Mouse (Mus musculus) retina, postnatal 7 days (tissue): ENCODE data around the gene Prkch.
A peak's percentile ranks its signal among the peaks of the same experiment; 100 is the strongest.

Experiments
- DNase-seq: peaks from one replicate; pipeline ENCODE4 v3.0.0-alpha.2; 2012; ENCODE audit warnings: low read depth, low spot score

Prkch gene

GRCm38 (mm10) chr12:73714589-73714988 lies 130.0 kb downstream of the Prkch start:
- DNase-seq: no peak

- no peak for DNase-seq
Observed at GRCm38 (mm10) chr12:73715331-73715730, 130.7 kb downstream of the Prkch start.

- DNase-seq: no peak
Observed at GRCm38 (mm10) chr12:73715954-73716731, 131.5 kb downstream of the Prkch start.

DNA sequence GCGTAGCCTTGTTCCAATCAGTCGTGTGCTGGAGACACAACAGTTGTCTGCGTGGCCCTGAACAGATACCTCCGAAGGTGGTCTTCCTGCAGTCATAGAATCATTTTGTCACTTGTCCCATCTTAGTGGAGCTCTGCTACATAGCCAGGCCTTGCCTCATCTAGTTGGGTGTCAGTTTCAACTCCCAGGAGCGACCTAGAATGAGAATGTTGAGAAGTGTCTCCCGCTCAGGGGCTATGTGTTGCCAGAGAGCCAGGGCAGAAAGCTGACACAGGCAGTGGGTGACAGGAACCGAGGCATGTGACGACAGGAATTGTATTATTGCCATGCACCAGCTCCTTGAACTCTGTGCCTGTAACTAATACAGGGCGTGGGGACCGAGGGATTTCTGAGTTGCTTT lies 133.4 kb downstream of the Prkch start:
- DNase-seq: no peak

GRCm38 (mm10) chr12:73719816-73720215 lies 135.2 kb downstream of the Prkch start:
- no peak for DNase-seq

DNA sequence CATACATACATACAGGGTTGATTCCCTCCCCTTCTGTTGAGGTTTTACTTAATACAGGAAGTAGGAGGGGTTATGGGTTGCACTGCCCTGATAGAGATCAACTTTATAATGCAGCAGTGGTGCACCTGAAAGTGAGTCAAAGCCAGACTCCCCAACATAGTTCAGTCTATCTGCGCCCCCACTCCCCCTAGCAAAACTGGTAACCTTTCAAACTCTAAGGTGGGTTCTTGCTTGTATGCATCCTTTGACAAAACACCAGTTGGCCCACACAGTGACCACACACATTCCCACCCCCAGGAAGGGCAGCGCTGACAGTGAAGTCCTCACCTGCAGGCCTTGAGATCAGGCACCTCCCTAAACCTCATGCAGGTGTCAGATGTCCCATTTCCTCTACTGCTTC lies 135.9 kb downstream of the Prkch start:
- DNase-seq: no peak

DNA sequence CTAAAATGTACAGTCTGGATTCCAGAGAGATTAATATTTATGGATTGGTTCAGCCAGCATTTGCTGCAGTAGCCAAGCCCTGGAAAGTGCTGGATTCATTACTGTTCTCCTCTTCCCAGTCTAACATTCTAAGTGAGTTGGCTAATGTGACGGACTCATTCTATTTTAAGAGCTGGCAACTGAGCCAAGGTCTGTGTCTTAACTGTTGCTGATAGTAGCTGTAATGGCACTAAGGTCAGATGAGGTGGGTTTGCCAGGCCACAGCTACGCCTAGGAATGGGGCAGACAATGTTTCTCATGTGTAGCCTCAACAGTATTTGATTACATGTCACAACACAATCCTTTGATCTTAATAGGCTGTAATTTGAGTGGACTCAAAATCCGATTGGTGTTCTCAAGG lies 137.5 kb downstream of the Prkch start:
- no peak for DNase-seq

DNA sequence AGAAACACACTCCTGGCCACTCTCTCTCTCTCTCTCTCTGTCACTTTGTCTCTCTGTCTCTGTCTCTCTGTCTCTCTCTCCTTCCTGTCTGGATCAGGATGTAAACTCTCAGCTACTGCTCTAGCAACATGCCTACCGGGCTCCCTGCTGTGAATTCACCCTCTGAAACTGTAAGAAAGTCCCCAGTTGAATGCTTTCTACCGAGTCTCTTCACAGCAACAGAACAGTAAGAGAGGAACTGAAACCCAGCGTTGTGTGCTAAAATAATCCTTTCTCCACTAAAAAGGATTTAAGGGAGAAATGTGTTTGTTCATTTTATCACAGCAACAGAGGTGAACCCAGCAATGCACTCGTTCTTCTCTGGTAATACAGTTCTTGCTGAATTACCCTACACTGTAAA lies 138.5 kb downstream of the Prkch start:
- DNase-seq: no peak

DNA sequence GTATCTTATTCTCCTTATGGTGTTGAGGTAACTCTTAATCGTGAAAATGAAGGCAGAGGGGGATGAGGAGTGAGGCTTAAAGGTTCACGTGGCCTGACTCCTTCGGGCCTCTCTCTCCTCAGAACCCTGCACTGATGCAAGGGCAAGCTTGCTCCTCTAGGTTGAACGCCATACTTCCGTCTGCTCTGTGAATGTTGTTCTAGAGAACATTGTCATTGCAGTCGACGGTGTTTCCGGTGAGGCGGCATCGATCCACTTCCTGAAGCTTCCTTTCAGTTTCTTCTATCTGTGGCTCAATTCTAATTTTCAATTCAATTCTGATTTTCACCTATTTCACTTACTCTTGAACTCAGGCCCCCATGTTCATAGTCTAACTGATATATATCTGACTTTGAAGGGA lies 139.3 kb downstream of the Prkch start:
- DNase-seq: no peak

DNA sequence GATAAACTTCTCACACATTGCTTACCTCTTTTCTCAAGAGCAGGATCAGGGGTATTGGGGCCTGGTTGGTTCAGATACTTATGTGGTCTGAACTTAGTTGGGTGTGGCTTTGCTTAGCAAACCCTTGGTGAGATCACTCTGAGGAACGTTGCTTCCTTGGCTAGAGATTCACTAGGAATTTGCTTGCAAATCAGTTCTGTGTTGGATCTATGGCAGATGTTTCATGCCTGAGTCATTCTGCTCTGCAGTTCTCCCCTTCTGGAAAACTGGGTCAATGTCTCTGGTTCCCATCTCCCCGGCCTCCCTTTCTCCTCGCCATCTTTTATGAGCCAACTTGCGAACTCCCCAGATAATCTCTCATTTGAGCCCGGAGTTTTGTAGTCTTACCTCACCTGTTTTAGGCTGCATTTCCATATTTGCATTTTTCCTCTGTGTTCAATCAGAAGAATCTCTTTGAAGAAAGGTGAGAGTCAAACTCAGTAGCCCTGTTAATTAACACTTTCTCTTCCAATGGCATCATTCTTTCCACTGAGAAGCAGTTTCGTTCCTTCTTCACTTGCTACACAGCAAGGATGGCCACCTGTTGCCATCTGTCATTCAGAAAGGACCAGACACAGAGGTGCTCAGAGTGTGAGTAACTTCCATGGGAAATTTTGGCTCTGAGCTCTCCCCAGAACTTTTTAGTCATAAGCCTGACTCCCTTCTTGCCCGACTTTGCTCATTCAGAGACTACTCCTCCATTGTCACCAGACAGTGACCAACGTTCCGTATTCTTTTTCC lies 141.4 kb downstream of the Prkch start:
- DNase-seq: no peak

DNA sequence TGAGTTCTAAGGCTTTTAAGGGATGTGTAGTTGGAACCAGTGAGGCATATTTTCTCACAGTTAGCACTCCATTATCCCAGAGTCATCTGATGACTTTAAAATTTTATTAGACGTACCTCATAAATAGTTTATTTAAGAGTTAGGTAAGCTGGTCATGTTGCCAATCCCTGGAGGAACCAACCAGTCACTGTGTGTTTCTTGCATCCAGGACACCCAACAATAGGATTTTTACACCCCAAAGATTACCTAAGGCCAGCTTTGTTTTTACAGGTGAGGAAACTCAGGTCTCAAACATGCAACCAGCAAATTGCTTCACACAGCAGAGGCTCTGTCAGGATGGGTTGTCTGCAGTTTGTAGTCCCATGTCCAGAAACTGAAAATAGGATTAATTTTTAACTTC lies 142.4 kb downstream of the Prkch start:
- DNase-seq: no peak

DNA sequence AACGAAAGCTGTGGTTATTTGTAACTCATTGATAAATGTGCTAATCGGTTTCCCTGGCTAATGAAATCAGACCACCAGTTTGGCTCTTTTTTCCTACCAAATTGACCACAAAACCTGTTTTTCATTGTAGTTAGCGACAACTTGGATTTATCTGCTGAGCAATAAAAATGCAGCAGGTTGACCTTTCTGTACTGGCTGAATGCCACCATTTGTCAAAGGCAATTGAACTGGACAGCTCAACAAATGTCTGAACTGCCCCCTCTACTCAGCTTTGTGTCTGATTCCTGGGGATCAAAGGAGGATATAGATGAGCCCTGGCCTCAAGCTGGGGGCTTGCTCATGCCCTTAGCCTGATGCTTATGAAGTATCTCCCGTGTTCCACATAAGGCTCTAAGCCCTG lies 146.0 kb downstream of the Prkch start:
- DNase-seq: peak; percentile 67

DNA sequence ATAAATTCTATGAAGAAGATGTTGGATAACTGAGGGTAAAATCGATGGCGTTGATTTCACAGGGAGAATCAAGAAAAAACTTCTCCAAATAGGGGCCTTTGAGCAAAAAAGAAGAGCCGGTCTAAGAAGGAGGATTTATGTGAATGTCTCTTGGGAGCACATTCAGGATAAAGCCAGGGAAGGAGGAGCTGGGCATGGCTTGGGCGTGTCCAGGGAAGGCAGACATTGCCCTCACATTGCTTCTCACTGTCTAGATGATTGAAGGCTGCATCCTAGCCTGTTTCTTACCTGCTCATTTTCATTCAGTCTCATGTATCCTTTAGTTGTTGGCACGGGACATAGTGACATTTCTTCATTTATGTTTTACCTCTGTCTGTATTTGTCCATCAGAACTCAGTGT lies 146.5 kb downstream of the Prkch start:
- no peak for DNase-seq

GRCm38 (mm10) chr12:73731848-73732540 lies 147.4 kb downstream of the Prkch start:
- no peak for DNase-seq

DNA sequence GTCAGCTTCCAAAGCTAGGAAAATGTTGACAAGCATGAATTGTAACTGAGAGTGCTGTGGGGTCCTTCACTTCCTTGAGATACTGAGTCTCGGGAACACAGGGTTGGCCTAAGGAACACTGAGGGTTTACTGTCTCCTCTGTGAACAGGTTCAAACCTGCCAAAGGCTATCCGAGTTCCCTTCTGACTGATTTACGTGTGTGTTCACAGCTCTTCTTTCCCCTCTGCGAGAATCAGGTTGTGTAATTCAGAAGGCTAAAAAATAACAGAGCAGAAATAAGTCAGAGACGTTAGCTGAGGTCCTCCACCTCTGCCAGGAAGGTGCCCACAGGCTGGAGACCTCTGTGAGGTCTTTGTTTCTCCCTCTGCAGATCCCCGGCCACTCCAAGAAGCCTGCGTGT lies 148.3 kb downstream of the Prkch start:
- no peak for DNase-seq

DNA sequence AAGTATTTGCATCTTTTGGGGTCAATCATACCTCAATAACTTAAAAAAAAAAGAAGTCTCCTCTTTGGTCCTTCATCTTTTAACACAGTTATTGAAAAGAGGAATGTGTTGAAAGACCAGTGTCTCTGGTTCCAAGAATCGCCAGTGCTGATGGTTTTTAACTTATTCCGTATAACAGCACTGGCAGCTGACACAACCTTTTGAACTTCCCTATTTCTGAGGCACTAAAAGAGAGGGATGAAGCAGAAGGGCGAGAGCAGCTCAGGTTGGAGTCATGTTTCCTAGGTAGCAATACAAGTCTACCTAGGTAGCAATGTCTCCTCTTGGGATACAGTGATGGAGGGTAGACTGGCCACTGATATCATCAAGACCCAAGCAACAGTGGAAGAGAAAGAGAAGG lies 152.3 kb downstream of the Prkch start:
- DNase-seq: no peak

DNA sequence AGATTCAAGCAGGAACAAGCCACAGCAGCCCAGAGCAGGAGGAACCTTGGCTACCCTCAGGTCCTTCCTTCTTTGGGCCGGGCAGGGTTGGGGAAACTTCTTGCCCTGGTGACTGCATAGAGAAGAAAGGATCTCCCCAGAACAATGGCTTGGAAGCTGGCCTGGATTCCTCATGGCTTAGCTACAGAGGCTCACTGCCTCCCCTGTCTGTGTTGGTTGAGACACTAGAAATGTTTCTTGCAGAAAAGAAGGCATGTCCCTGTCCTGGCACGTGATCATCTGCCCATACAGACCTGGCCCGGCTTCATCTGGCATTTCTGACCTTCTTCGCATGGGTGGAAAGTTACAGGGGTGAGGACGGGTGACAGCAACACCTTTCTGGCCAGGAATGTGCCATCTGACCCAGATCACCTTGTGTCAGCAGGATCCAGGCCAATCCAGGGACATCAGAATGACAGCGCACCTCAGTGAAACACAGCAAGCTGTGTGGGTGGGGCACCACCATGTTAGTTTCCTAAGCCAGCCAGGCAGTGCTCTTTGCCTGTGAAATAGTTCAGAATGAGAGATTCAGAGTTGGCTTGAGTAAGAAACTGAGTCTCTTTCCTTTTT lies 155.1 kb downstream of the Prkch start:
- no peak for DNase-seq

- no peak for DNase-seq
Observed at GRCm38 (mm10) chr12:73742577-73742976, 158.0 kb downstream of the Prkch start.

- DNase-seq: no peak
Observed at GRCm38 (mm10) chr12:73743087-73743486, 158.5 kb downstream of the Prkch start.

- DNase-seq: no peak
Observed at GRCm38 (mm10) chr12:73746072-73746471, 161.5 kb downstream of the Prkch start.

- no peak for DNase-seq
Observed at GRCm38 (mm10) chr12:73748373-73748772, 163.8 kb downstream of the Prkch start.
